Mouse (Mus musculus) thymus, adult 2 months (tissue): Measurements from ENCODE around the gene Kctd12.

ENCODE experiments used
- CTCF ChIP-seq: fragments of 200-500 bp; IDR thresholded peaks from 2 replicates; pipeline ENCODE4 v1.5.1; 2012; ENCODE audit warnings: mild to moderate bottlenecking, control low read depth, low read length, moderate library complexity, borderline replicate concordance; ENCODE audit not compliant: control insufficient read depth, poor library complexity, insufficient read depth; ENCODE audit errors: extremely low read depth
- POLR2A ChIP-seq: fragments of 200-500 bp; IDR thresholded peaks from 2 replicates; pipeline ENCODE4 v1.6.1; 2012; ENCODE audit warnings: mild to moderate bottlenecking, low read length, control low read depth, moderate library complexity; ENCODE audit not compliant: control insufficient read depth, poor library complexity, insufficient read depth; ENCODE audit errors: extremely low read depth

DNA sequence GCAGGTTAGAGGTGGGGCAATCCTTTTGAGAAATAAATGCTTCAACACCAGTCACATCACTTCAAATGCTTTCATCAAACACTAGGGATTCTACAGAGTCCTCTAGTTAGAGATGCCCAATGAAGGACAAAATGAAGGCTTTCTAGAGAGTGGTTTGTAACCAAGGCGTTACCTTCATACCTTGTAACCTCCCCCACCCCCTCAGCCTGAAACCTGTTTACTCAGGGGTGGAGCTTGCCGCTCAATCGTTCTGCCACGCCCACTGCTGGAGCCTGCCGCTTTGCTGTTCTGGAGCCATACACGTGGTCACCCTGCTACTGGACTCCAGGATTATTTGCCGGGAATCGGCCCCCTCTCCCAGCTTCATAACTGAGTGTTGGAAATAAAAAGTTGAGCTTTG is 28.9 kb downstream of the Kctd12 start:
- TF ChIP-seq POLR2A, result no peak
- TF ChIP-seq CTCF, result no peak
